Mouse (Mus musculus): ENCODE measurements around the gene Glmp.
"Not testable (repeated sequence)": the region's sequence is repeated elsewhere in the genome, so short reads cannot be mapped to it uniquely, and the experiment has no call there.

The Glmp gene

GRCm38 (mm10) chr3:88324951-88325405, at the start of gene Glmp:
TSS of gene Glmp (plus strand) at chr3:88325023.
- DNase-seq (ENCODE audit: low spot score): peak; percentile 69

DNA sequence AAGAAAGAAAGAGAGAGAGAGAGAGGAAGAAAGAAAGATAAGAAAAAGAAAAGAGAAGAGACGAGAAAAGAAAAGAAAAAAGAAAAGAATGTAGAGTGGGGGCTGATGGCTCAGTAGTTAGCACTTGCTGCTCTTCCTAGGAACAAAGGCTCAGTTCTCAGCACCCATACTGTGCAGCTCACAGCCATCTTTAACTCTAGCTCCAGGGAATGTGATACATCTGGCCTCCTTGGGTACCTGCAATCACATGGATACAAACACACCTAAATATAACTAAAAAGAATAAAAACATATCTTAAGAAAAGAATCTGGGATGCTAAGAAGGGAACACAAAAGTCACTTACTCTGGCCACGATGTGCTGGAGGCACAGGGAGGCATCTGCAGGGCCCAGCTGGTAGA, 48.7 kb upstream of the Glmp start:
- no peak for DNase-seq (ENCODE audit: low spot score)

GRCm38 (mm10) chr3:88276529-88277143, 48.2 kb upstream of the Glmp start:
- no peak for DNase-seq (ENCODE audit: low spot score)

DNA sequence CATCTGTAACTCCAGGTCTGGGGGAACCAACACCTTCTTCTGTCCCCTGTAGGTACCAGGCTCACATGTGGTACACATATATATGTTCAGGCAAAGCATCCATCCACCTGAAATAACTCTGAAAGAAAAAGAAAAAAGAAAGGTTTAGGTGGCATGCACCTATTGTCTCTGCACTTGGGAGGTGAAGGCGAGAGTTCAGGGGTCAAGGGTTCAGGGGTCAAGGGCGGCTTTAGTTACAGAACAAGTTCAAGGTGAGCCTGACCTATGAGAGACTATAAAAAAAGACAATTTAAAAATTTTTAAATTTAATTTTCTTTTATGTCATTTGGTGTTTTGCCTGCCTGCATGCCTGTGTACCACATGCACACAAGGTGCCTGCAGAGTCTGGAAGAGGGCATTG, 44.8 kb upstream of the Glmp start:
- DNase-seq (ENCODE audit: low spot score): no peak

DNA sequence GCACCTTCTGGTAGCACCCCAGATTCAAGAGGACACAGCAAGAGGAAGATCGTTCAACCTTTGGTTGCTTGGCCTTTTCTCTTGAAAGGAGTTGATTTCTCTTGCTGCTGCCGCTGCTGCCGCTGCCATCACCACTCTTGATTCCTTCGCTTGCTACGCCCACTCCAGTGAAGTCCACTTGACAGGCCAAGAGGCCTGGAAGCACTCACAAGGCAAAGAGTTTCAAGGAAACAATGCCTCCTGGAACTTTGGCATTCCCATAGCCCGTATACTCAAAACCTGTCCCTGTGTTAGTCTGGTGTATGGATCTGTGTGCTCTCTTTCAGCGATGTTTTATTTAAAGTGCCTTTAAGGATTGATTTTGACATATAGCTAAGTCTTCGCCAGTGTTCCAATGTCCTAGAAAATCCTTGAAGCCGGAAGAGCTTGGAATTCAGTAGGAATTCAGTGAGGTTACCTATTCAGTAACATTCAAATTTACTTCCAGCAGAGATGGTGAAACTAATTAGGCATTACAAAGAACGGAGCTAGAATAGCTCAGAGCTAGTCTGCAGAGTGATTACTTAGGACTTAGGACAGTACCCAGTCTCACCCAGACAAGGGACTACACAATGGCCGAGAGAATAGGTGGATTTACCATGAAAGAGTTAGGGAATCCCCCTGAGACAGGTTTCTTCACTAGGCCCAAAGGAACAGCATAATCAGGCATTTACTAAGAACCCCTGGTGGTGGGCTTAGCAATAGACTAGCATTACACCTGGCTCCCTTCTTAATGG, 43.5 kb upstream of the Glmp start:
- DNase-seq (ENCODE audit: low spot score): not testable (repeated sequence)

DNA sequence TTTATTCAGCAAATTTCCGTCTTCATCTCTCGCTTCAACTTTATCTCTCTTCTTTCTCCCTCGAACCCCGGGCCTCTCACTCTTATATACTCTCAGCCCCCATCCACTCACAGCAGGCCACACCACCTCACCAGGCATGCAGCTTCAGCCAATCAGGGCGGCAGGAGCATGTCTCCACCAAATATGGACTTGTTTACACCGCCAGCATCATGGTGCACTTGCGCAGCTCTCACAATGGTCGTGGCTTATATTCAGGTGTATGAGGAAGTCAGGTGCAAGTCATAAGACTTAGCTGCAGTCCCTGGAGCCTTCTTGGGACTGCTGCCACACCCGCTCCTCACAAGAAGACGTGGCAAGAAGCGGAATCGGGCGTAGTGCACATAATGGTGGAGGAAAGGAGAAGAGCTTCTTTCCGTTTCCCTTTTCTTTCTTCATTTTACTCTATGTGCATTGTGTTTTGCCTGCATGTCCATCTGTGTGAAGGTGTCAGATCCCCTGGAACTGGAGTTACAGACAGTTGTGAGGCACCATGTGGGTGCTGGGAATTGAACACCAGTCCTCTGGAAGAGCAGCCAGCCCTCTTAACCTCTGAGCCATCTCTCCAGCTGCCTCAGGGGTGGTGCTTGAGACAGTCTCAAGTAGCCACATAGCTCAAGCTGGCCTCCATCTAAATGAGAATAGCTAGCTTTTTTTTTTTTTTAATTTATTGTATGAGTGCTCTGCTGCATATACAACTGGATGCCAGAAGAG, 39.8 kb upstream of the Glmp start:
- DNase-seq (ENCODE audit: low spot score): not testable (repeated sequence)

DNA sequence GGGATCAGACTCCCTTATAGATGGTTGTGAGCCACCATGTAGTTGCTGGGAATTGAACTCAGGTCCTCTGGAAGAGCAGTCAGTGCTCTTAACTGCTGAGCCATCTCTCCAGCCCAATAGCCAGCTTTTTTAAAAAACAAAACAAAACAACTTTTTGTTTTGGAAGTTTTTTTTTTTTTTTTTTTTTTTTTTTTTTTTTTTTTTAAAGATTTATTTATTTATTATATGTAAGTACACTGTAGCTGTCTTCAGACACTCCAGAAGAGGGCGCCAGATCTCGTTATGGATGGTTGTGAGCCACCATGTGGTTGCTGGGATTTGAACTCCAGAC, 39.3 kb upstream of the Glmp start:
- DNase-seq (ENCODE audit: low spot score): not testable (repeated sequence)

GRCm38 (mm10) chr3:88287110-88287509, 37.7 kb upstream of the Glmp start, which contains the start of gene Gm38392:
TSS of gene Gm38392 (minus strand) at chr3:88287210.
- DNase-seq (ENCODE audit: low spot score): no peak

GRCm38 (mm10) chr3:88288133-88288713, 36.6 kb upstream of the Glmp start:
- not testable (repeated sequence) for DNase-seq (ENCODE audit: low spot score)

DNA sequence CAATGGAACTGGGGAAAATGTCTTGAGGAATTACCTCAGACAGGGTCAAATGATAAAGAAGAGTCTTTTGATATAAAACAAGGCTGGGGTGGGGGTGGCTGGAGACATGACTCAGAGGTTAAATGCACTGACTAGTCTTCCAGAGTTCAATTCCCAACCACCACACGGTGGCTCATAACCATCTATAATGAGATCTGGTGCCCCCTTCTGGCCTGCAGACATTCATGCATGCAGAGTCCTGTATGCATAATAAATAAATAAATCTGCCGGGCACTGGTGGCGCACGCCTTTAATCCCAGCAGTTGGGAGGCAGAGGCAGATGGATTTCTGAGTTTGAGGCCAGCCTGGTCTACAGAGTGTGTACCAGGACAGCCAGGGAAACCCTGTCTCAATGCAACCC, 32.9 kb upstream of the Glmp start:
- no peak for DNase-seq (ENCODE audit: low spot score)

- DNase-seq (ENCODE audit: low spot score): not testable (repeated sequence)
Measured at GRCm38 (mm10) chr3:88295272-88295671, 29.6 kb upstream of the Glmp start.

DNA sequence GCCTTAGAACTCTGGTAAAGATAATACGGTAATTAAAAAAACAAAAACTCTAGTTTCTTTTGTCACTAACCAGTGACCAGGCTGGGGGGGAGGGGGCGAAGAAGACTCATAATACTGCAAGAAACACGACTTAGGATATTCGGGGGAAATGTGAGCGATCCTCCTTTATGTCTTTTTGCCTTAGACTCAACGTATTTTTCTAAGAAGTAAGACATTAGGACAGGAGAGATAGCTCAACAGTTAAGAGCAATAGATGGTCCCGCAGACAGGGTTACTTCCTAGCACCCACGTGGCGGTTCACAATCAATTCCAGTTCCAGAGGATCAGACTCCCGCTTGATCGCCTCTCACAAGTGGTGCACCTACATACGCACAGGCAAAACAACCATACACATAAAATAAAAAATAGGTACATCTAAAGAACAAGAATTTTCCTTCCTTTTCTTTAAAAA, 28.7 kb upstream of the Glmp start:
- DNase-seq (ENCODE audit: low spot score): no peak

GRCm38 (mm10) chr3:88296561-88297318, 28.1 kb upstream of the Glmp start, which contains the start of the genes Tsacc and Cct3:
TSS of gene Tsacc (minus strand) at chr3:88296999.
TSS of gene Cct3 (plus strand) at chr3:88297116.
- peak; percentile 99 for DNase-seq (ENCODE audit: low spot score)

DNA sequence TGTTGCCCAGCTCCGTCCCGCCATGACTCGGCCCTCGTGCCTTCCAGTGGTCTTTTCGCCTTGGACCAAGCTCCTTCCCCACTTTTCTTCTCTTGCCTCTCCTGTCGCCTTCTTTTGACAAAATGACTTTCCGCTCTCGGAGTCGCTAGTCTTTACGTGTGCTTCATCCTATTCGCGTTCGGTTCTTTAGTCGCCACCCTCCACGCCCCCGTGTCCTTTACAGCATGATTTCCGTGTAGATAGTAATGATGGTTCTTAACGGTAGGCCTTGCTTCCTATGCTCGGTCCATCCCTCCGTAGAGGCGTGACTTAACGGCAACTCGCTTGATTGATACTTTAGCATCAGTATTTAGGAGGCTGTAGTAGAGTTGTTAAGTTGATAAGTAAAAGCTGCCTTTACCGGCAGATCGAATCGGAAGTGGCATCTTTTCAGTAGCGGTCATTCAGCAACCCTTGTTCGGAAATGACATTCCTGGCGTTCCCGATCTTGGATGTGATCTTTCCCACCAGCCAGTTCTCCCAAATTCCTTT, 27.4 kb upstream of the Glmp start:
- no peak for DNase-seq (ENCODE audit: low spot score)

- no peak for DNase-seq (ENCODE audit: low spot score)
Measured at GRCm38 (mm10) chr3:88299172-88299571, 25.7 kb upstream of the Glmp start.

GRCm38 (mm10) chr3:88328956-88329355, 4.1 kb downstream of the Glmp start:
- no peak for DNase-seq (ENCODE audit: low spot score)

DNA sequence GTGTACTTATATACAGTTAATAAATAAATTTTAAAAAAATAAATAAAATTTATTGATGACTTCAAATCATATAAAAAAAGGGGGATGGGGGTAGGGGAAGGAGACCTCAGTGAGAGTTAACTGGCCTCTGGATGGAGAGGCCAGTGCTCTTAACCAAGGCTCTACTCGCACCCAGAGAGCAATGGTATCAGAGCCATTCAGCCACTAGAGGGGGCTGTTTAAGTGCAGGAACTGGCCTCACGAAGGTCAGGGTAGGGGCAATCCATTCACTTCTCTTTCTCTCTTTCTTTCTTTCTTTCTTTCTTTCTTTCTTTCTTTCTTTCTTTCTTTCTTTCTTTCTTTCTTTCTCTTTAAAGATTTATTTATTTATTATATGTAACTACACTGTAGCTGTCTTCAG, 6.5 kb downstream of the Glmp start:
- peak; percentile 21 for DNase-seq (ENCODE audit: low spot score)

DNA sequence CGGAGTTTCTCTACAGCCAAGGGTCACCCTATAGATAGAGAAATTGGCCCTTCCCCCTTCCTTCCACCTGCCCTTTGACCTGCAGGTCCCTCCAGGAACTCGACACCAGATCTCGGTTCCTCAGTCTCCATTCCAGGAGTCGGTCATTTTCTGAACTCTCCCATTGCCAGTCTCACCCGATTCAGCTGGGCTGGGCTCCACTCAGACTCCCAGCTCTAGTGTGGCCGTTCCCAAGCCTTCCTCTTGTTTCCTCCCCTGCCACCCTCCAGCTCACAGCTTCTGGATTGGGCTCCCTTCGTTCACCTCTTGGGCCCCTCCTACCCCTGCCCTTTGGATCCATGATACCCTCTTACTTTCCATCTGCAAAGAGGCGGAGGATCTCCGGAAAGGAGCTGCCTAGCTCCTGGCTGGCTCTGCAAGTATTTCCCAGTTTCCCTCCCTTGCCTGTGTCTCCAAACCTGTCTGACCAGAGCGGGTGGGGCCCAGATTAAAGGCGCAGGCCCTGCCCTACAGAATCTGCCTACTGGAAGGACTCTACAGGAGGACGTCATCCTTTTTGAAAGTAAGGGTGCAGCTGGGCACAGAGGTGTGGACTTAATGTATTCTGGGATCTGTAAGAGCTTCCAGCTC, 9.3 kb downstream of the Glmp start:
- DNase-seq (ENCODE audit: low spot score): peak; percentile 84

- DNase-seq (ENCODE audit: low spot score): no peak
Measured at GRCm38 (mm10) chr3:88334902-88335435, 10.1 kb downstream of the Glmp start.

GRCm38 (mm10) chr3:88335436-88336053, 10.7 kb downstream of the Glmp start:
- DNase-seq (ENCODE audit: low spot score): no peak
